Mouse (Mus musculus) intestine, embryonic 14.5 days (tissue): ENCODE measurements at regions not wholly inside any gene's neighbourhood (a gene's known extent, or its start where the extent isn't known, plus 50 kb on each side); places are given as distances from the start of the nearest gene placed in this dataset.

ENCODE experiments used
- ATAC-seq: fragments of 200-750 bp; cut with Nextera tagmentation; replicated peaks from 2 replicates; pipeline ENCODE4 v1.8.0; 2017; ENCODE audit warnings: low read depth, moderate number of reproducible peaks, moderate TSS enrichment, moderate library complexity; ENCODE audit not compliant: low FRiP score, low TSS enrichment
- DNase-seq: peaks from one replicate; pipeline ENCODE4 v3.0.0-alpha.2; 2018; ENCODE audit warnings: low spot score
- H3K27ac ChIP-seq: fragments of 300-500 bp; sonication (generic); 2 replicates; pipeline ENCODE4 v1.5.1; 2014; ENCODE audit warnings: low read depth, mild to moderate bottlenecking, control low read depth
- H3K27me3 ChIP-seq: fragments of 300-500 bp; sonication (generic); replicated peaks from 2 replicates; pipeline ENCODE4 v1.6.1; 2014; ENCODE audit warnings: low read length, control low read depth; ENCODE audit not compliant: control insufficient read depth, insufficient read depth
- H3K36me3 ChIP-seq: fragments of 300-500 bp; sonication (generic); 2 replicates; pipeline ENCODE4 v1.6.1; 2014; ENCODE audit warnings: low read length, control low read depth; ENCODE audit not compliant: control insufficient read depth, insufficient read depth
- H3K4me1 ChIP-seq: fragments of 300-500 bp; sonication (generic); replicated peaks from 2 replicates; pipeline ENCODE4 v1.6.1; 2014; ENCODE audit warnings: low read length, control low read depth, mixed read lengths; ENCODE audit not compliant: control insufficient read depth, insufficient read depth
- H3K4me2 ChIP-seq: fragments of 300-500 bp; sonication (generic); 2 replicates; pipeline ENCODE4 v1.6.1; 2014; ENCODE audit warnings: low read length
- H3K4me3 ChIP-seq: fragments of 300-500 bp; sonication (generic); 2 replicates; pipeline ENCODE4 v1.5.1; 2014; ENCODE audit warnings: low read depth, low read length, control low read depth, mixed read lengths
- H3K9ac ChIP-seq: fragments of 300-500 bp; sonication (generic); 2 replicates; pipeline ENCODE4 v1.6.1; 2014; ENCODE audit warnings: mild to moderate bottlenecking, low read length
- H3K9me3 ChIP-seq: fragments of 300-500 bp; sonication (generic); 2 replicates; pipeline ENCODE4 v1.6.1; 2016; ENCODE audit warnings: low read length, control low read depth; ENCODE audit not compliant: control insufficient read depth
- WGBS: fragments of 180-500 bp; shearing (Covaris S2); extraction: QIAGEN DNeasy Blood & Tissue Kit; methylation state at CpG from one replicate; pipeline ENCODE4 v1.1.7; 2014; 5-methylcytosine and 5-hydroxymethylcytosine counted together

- H3K27ac ChIP-seq, result no peak overlapping the region
- no peak overlapping the region for H3K9ac ChIP-seq
- no peaks in the 10 kb centered on the region for H3K4me1 ChIP-seq
- no peak for DNase-seq
- H3K36me3 ChIP-seq, result no peaks in the 10 kb centered on the region
- no peaks in the 10 kb centered on the region for H3K27me3 ChIP-seq
- no peak overlapping the region for H3K4me2 ChIP-seq
- H3K9me3 ChIP-seq, result no peaks in the 10 kb centered on the region
- no peak overlapping the region for H3K4me3 ChIP-seq
- WGBS, result 47% methylated on average over 5 of the region's 5 CpGs
- ATAC-seq, result no peak
These were observed 102.7 kb upstream of the Pkn2 start for GRCm38 (mm10) chr3:142984547-142984946.

- 93% methylated on average over 3 of the region's 3 CpGs for WGBS
- no peaks in the 10 kb centered on the region for H3K27me3 ChIP-seq
- no peak for DNase-seq
- no peaks in the 10 kb centered on the region for H3K36me3 ChIP-seq
- no peaks in the 10 kb centered on the region for H3K9me3 ChIP-seq
- H3K9ac ChIP-seq, result no peak overlapping the region
- no peak for ATAC-seq
- H3K4me2 ChIP-seq, result no peak overlapping the region
- H3K4me1 ChIP-seq, result no peaks in the 10 kb centered on the region
- H3K4me3 ChIP-seq, result no peak overlapping the region
- H3K27ac ChIP-seq, result no peak overlapping the region
These were observed 99.4 kb upstream of the Pkn2 start for GRCm38 (mm10) chr3:142981221-142981620.

GRCm38 (mm10) chr3:142979161-142979560 is 97.4 kb upstream of the Pkn2 start:
- WGBS, result 23% methylated on average over 4 of the region's 4 CpGs
- Histone ChIP-seq H3K4me2 (no peak overlapping the region), H3K4me1 (no peaks in the 10 kb centered on the region), H3K9me3 (no peaks in the 10 kb centered on the region), H3K27me3 (no peaks in the 10 kb centered on the region), H3K27ac (no peak overlapping the region), H3K4me3 (no peak overlapping the region), H3K9ac (no peak overlapping the region), H3K36me3 (no peaks in the 10 kb centered on the region)
- DNase-seq (no peak), ATAC-seq (no peak)

- no peaks in the 10 kb centered on the region for H3K9me3 ChIP-seq
- H3K27me3 ChIP-seq, result no peaks in the 10 kb centered on the region
- no peak overlapping the region for H3K4me3 ChIP-seq
- no peaks in the 10 kb centered on the region for H3K4me1 ChIP-seq
- ATAC-seq, result no peak
- DNase-seq, result no peak
- H3K27ac ChIP-seq, result no peak overlapping the region
- H3K9ac ChIP-seq, result no peak overlapping the region
- no peaks in the 10 kb centered on the region for H3K36me3 ChIP-seq
- no peak overlapping the region for H3K4me2 ChIP-seq
- WGBS, result 89% methylated on average over 7 of the region's 7 CpGs
These were observed 95.0 kb upstream of the Pkn2 start for GRCm38 (mm10) chr3:142976519-142977394.

GRCm38 (mm10) chr3:142975606-142976005 is 93.8 kb upstream of the Pkn2 start:
- Histone ChIP-seq H3K9ac (no peak overlapping the region), H3K36me3 (no peaks in the 10 kb centered on the region), H3K27me3 (no peaks in the 10 kb centered on the region), H3K9me3 (no peaks in the 10 kb centered on the region), H3K4me1 (no peaks in the 10 kb centered on the region), H3K27ac (no peak overlapping the region), H3K4me3 (no peak overlapping the region), H3K4me2 (no peak overlapping the region)
- no peak for ATAC-seq
- WGBS, result 89% methylated on average over 8 of the region's 8 CpGs
- DNase-seq, result no peak

- no peak for DNase-seq
- no peaks in the 10 kb centered on the region for H3K27me3 ChIP-seq
- 33% methylated on average over 2 of the region's 2 CpGs for WGBS
- no peaks in the 10 kb centered on the region for H3K4me1 ChIP-seq
- H3K36me3 ChIP-seq, result no peaks in the 10 kb centered on the region
- no peak overlapping the region for H3K9ac ChIP-seq
- H3K4me3 ChIP-seq, result no peak overlapping the region
- no peak overlapping the region for H3K4me2 ChIP-seq
- ATAC-seq, result no peak
- H3K9me3 ChIP-seq, result no peaks in the 10 kb centered on the region
- H3K27ac ChIP-seq, result no peak overlapping the region
These were observed 87.7 kb upstream of the Pkn2 start for GRCm38 (mm10) chr3:142969501-142969900.

- H3K4me3 ChIP-seq, result no peak overlapping the region
- H3K9ac ChIP-seq, result no peak overlapping the region
- H3K27ac ChIP-seq, result no peak overlapping the region
- H3K36me3 ChIP-seq, result no peaks in the 10 kb centered on the region
- DNase-seq, result no peak
- 69% methylated on average over 4 of the region's 4 CpGs for WGBS
- no peak overlapping the region for H3K4me2 ChIP-seq
- 0 out of 2 replicates have a peak, but pooled peaks cover 4% of the 10 kb centered on the region for H3K4me1 ChIP-seq
- H3K27me3 ChIP-seq, result no peaks in the 10 kb centered on the region
- H3K9me3 ChIP-seq, result no peaks in the 10 kb centered on the region
- no peak for ATAC-seq
These were observed 83.8 kb upstream of the Pkn2 start for GRCm38 (mm10) chr3:142965604-142966003.

GRCm38 (mm10) chr3:142963818-142964372 is 82.1 kb upstream of the Pkn2 start:
- Histone ChIP-seq H3K4me3 (no peak overlapping the region), H3K27me3 (no peaks in the 10 kb centered on the region), H3K27ac (peak overlapping the region; percentile 51; the same call in 1 of the 2 replicates), H3K36me3 (no peaks in the 10 kb centered on the region), H3K9ac (no peak overlapping the region), H3K9me3 (no peaks in the 10 kb centered on the region), H3K4me1 (0 out of 2 replicates have a peak, but pooled peaks cover 4% of the 10 kb centered on the region), H3K4me2 (no peak overlapping the region)
- WGBS, result 73% methylated on average over 4 of the region's 4 CpGs
- no peak for DNase-seq
- no peak for ATAC-seq

- WGBS, result 70% methylated on average over 8 of the region's 8 CpGs
- Histone ChIP-seq H3K4me1 (no peaks in the 10 kb centered on the region), H3K27ac (no peak overlapping the region), H3K36me3 (no peaks in the 10 kb centered on the region), H3K27me3 (no peaks in the 10 kb centered on the region), H3K9me3 (no peaks in the 10 kb centered on the region), H3K4me3 (no peak overlapping the region), H3K4me2 (no peak overlapping the region), H3K9ac (no peak overlapping the region)
- ATAC-seq (no peak), DNase-seq (no peak)
These were observed 76.0 kb upstream of the Pkn2 start for GRCm38 (mm10) chr3:142957768-142958167.
